Mouse (Mus musculus): ENCODE data around the gene Uhrf2. TPM values are rescaled to one million over a fixed set of nuclear protein-coding genes. Genes with fewer than 3 reads are reported as not detected.

Uhrf2 gene
- total and polyA plus RNA-seq, 3 experiments, result 29.0 to 71.4 (median 34.0) TPM

DNA sequence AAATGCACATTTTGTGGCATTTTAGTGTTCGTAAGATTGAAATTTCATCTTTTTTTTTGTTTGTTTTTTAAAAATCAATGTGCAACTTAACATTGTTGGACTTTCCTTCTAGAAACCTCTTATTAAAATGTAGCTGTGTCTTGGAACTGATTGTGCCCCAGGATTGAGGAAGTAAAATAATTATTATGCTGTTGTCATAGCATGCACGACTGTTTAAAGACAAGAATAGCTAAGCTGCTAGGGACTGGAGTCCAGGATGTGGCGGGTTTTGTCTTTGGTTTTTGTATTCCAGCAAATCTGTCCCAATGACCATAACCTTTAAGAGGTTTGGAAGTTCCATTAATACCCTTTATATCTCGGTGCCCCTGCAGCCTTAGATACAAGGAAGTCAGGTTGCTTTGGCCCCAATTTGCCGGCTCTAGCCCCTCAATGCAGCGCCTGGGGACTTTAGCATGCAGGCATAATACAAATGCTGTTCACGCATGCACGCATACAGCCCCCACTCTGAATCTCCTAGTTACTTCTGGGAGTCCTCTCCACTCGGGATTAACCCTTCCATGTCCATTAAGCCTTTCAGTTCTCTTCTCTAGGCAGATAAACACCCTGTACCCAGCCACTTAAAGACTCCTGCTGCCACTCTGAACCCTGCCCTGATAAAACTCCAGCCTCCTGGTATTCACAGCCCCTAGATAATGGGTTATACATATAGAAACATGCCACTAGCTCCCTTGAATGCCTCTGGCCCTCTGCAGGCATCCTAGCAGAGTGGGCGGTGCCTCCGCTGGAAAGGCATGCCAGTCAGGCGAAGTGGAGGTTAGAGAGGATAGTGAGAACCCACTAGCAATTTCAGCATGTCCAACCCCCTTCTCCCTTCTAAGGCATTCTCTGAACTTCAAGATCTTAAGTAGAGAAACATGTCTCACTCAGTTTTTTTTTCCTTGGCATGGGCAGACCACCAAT lies 29.6 kb upstream of the Uhrf2 start:
- Histone ChIP-seq H3K27ac (ENCODE audit: insufficient read depth, low read depth) (no peak overlapping the region), H3K4me3 (replicated peaks in 1 of 3; ENCODE audit: low read depth in 2 of 3, low read length in 2 of 3, poor library complexity in 1 of 3) (no peak overlapping the region), H3K4me1 (ENCODE audit: control insufficient read depth in 1 of 2, insufficient read depth in 2 of 2) (peaks cover 0 to 25% of the 10 kb centered on the region in 2 experiments; a peak in 2 of 4 replicates), H3K79me2 (replicated peaks; ENCODE audit: control insufficient read depth, extremely low read depth, insufficient read depth, poor library complexity, severe bottlenecking) (no peaks in the 10 kb centered on the region), H3K9ac (ENCODE audit: insufficient read depth, low read depth) (no peak overlapping the region), H3K4me2 (ENCODE audit: insufficient read depth, low read depth, poor library complexity, severe bottlenecking) (no peak overlapping the region), H3K27me3 (replicated peaks) (no peaks in the 10 kb centered on the region), H3K36me3 (replicated peaks in 1 of 2; ENCODE audit: control insufficient read depth in 1 of 2, insufficient read depth in 1 of 2, low read length in 1 of 2) (no peaks in the 10 kb centered on the region), H3K9me3 (replicated peaks; ENCODE audit: low read length) (no peaks in the 10 kb centered on the region)
- DNase-seq (ENCODE audit: extremely low read depth), result no peak
- in situ Hi-C loops (cut with MboI; ENCODE audit: low pct_ligation_motif_present, low pct_unique_long_range_greater_than_20kb, low sequenced_read_pairs), result no loop called here
- TF ChIP-seq CHD1 (IDR thresholded peaks at IDR 0.05; ENCODE audit: low read depth, low read length) (no peak), MYC (IDR thresholded peaks at IDR 0.05; ENCODE audit: low read depth, low read length) (no peak), PAX5 (IDR thresholded peaks at IDR 0.05; ENCODE audit: low read length) (no peak)
- dilution Hi-C loops (cut with MboI; ENCODE audit: extremely low pct_ligation_motif_present, extremely low pct_unique_long_range_greater_than_20kb, low sequenced_read_pairs), result no loop called here

DNA sequence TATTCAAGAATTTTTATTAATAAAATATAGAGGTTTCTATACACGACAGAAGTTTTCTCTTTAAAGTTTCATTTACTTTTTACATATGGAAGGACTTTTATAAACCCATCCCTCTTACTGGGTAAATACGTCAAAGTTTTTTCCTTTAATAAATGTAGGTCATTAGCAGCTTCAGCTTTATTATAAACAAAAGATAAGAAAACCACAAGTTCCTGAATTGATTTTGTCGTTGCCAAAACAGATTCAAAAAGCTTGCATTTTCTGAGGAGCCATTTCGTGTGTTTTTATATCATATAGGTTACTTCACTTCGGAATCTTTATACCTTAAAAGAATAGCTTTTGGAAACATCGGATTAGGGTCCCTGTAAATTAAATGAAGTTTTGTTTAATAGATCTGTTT lies 28.8 kb upstream of the Uhrf2 start:
- Histone ChIP-seq H3K79me2 (replicated peaks; ENCODE audit: control insufficient read depth, extremely low read depth, insufficient read depth, poor library complexity, severe bottlenecking) (no peaks in the 10 kb centered on the region), H3K9ac (ENCODE audit: insufficient read depth, low read depth) (no peak overlapping the region), H3K4me1 (ENCODE audit: control insufficient read depth in 1 of 2, insufficient read depth in 2 of 2) (peaks cover 0 to 25% of the 10 kb centered on the region in 2 experiments; a peak in 2 of 4 replicates), H3K36me3 (replicated peaks in 1 of 2; ENCODE audit: control insufficient read depth in 1 of 2, insufficient read depth in 1 of 2, low read length in 1 of 2) (no peaks in the 10 kb centered on the region), H3K9me3 (replicated peaks; ENCODE audit: low read length) (no peaks in the 10 kb centered on the region), H3K27ac (ENCODE audit: insufficient read depth, low read depth) (no peak overlapping the region), H3K4me2 (ENCODE audit: insufficient read depth, low read depth, poor library complexity, severe bottlenecking) (no peak overlapping the region), H3K27me3 (replicated peaks) (no peaks in the 10 kb centered on the region), H3K4me3 (replicated peaks in 1 of 3; ENCODE audit: low read depth in 2 of 3, low read length in 2 of 3, poor library complexity in 1 of 3) (no peak overlapping the region)
- TF ChIP-seq MEF2A (IDR thresholded peaks at IDR 0.05; ENCODE audit: borderline replicate concordance, low read depth, low read length), result no peak
- TF ChIP-seq UBTF (IDR thresholded peaks at IDR 0.05; ENCODE audit: low read depth, low read length), result no peak
- no peak for TF ChIP-seq EP300 (IDR thresholded peaks at IDR 0.05; ENCODE audit: low read length)
- no peak for TF ChIP-seq PAX5 (IDR thresholded peaks at IDR 0.05; ENCODE audit: low read length)
- no peak for TF ChIP-seq SMC3 (IDR thresholded peaks at IDR 0.05; ENCODE audit: low read depth, low read length)
- TF ChIP-seq ZMIZ1 (IDR thresholded peaks at IDR 0.05; ENCODE audit: low read depth, low read length), result no peak
- TF ChIP-seq POLR2A (IDR thresholded peaks at IDR 0.05; ENCODE audit: low read depth, low read length), result no peak
- no peak for TF ChIP-seq NELFE (IDR thresholded peaks at IDR 0.05; ENCODE audit: low read depth, low read length)
- TF ChIP-seq ZKSCAN1 (IDR thresholded peaks at IDR 0.05; ENCODE audit: borderline replicate concordance, low read depth, low read length), result no peak
- TF ChIP-seq CHD2 (IDR thresholded peaks at IDR 0.05; ENCODE audit: low read length), result no peak
- no peak for TF ChIP-seq MAFK (IDR thresholded peaks at IDR 0.05; ENCODE audit: insufficient replicate concordance, low read length)
- no peak for TF ChIP-seq HCFC1 (IDR thresholded peaks at IDR 0.05; ENCODE audit: low read depth, low read length)
- dilution Hi-C loops (cut with MboI; ENCODE audit: extremely low pct_ligation_motif_present, extremely low pct_unique_long_range_greater_than_20kb, low sequenced_read_pairs), result no loop called here
- DNase-seq (ENCODE audit: extremely low read depth), result no peak
- in situ Hi-C loops (cut with MboI; ENCODE audit: low pct_ligation_motif_present, low pct_unique_long_range_greater_than_20kb, low sequenced_read_pairs), result no loop called here
